Mouse (Mus musculus): ENCODE results near the gene Irf2bp1. TPM values are rescaled to one million over a fixed set of nuclear protein-coding genes. Genes with fewer than 3 reads are reported as not detected.

Gene Irf2bp1
- polyA plus RNA-seq, 1 experiment = 18.1 TPM

GRCm38 (mm10) chr7:19024581-19025255, 20.9 kb downstream of the Irf2bp1 start:
- Histone ChIP-seq H3K4me1 (ENCODE audit: control insufficient read depth, insufficient read depth, low read length) (peaks cover 8% of the 10 kb centered on the region; the same call in 1 of the 2 replicates), H3K27me3 (replicated peaks; ENCODE audit: control insufficient read depth, insufficient read depth, low read length) (no peaks in the 10 kb centered on the region; the same call in 1 of the 2 replicates), H3K27ac (ENCODE audit: insufficient read depth, low read depth, low read length) (no peak overlapping the region), H3K4me3 (ENCODE audit: insufficient read depth, low read depth, low read length) (peak overlapping the region; percentile 90), H3K36me3 (ENCODE audit: control insufficient read depth, insufficient read depth, low read length) (no peaks in the 10 kb centered on the region; the same call in 1 of the 2 replicates)
- DNase-seq = peak; percentile 25
- WGBS = 1% methylated on average over 36 of the region's 36 CpGs
- TF ChIP-seq POLR2A (IDR thresholded peaks at IDR 0.05; ENCODE audit: low read depth, low read length) (no peak), CTCF (conservative IDR thresholded peaks at IDR 0.05; ENCODE audit: insufficient read depth, insufficient read length, low read depth, low read length) (no peak)

GRCm38 (mm10) chr7:19028067-19028466, 24.2 kb downstream of the Irf2bp1 start:
- Histone ChIP-seq H3K27ac (ENCODE audit: insufficient read depth, low read depth, low read length) (no peak overlapping the region), H3K4me3 (ENCODE audit: insufficient read depth, low read depth, low read length) (no peak overlapping the region), H3K36me3 (ENCODE audit: control insufficient read depth, insufficient read depth, low read length) (peaks cover 1% of the 10 kb centered on the region; the same call in 1 of the 2 replicates), H3K27me3 (replicated peaks; ENCODE audit: control insufficient read depth, insufficient read depth, low read length) (no peaks in the 10 kb centered on the region; the same call in 1 of the 2 replicates), H3K4me1 (ENCODE audit: control insufficient read depth, insufficient read depth, low read length) (peaks cover 8% of the 10 kb centered on the region; the same call in 1 of the 2 replicates)
- DNase-seq = no peak
- TF ChIP-seq CTCF (conservative IDR thresholded peaks at IDR 0.05; ENCODE audit: insufficient read depth, insufficient read length, low read depth, low read length) = no peak
- no peak for TF ChIP-seq POLR2A (IDR thresholded peaks at IDR 0.05; ENCODE audit: low read depth, low read length)

- H3K4me1 ChIP-seq (ENCODE audit: control insufficient read depth, insufficient read depth, low read length) = peaks cover 5% of the 10 kb centered on the region; the same call in 1 of the 2 replicates
- no peak overlapping the region for H3K27ac ChIP-seq (ENCODE audit: insufficient read depth, low read depth, low read length)
- H3K27me3 ChIP-seq (replicated peaks; ENCODE audit: control insufficient read depth, insufficient read depth, low read length) = no peaks in the 10 kb centered on the region
- DNase-seq = peak; percentile 67
- H3K36me3 ChIP-seq (ENCODE audit: control insufficient read depth, insufficient read depth, low read length) = peaks cover 1% of the 10 kb centered on the region; the same call in 1 of the 2 replicates
- 63% methylated on average over 6 of the region's 6 CpGs for WGBS
- H3K4me3 ChIP-seq (ENCODE audit: insufficient read depth, low read depth, low read length) = no peak overlapping the region
- no peak for TF ChIP-seq POLR2A (IDR thresholded peaks at IDR 0.05; ENCODE audit: low read depth, low read length)
- peak; percentile 74 for TF ChIP-seq CTCF (conservative IDR thresholded peaks at IDR 0.05; ENCODE audit: insufficient read depth, insufficient read length, low read depth, low read length)
Measured at GRCm38 (mm10) chr7:19029084-19029653, 25.3 kb downstream of the Irf2bp1 start.

GRCm38 (mm10) chr7:19031641-19032040, 27.8 kb downstream of the Irf2bp1 start:
- 66% methylated on average over 4 of the region's 4 CpGs for WGBS
- H3K36me3 ChIP-seq (ENCODE audit: control insufficient read depth, insufficient read depth, low read length) = peaks cover 2% of the 10 kb centered on the region; the same call in 1 of the 2 replicates
- no peak overlapping the region for H3K4me3 ChIP-seq (ENCODE audit: insufficient read depth, low read depth, low read length)
- no peaks in the 10 kb centered on the region for H3K27me3 ChIP-seq (replicated peaks; ENCODE audit: control insufficient read depth, insufficient read depth, low read length)
- peak; percentile 33 for DNase-seq
- no peak overlapping the region for H3K27ac ChIP-seq (ENCODE audit: insufficient read depth, low read depth, low read length)
- TF ChIP-seq CTCF (conservative IDR thresholded peaks at IDR 0.05; ENCODE audit: insufficient read depth, insufficient read length, low read depth, low read length) (no peak), POLR2A (IDR thresholded peaks at IDR 0.05; ENCODE audit: low read depth, low read length) (no peak)
- no peaks in the 10 kb centered on the region for H3K4me1 ChIP-seq (ENCODE audit: control insufficient read depth, insufficient read depth, low read length)

- peaks cover 3% of the 10 kb centered on the region; the same call in 1 of the 2 replicates for H3K36me3 ChIP-seq (ENCODE audit: control insufficient read depth, insufficient read depth, low read length)
- TF ChIP-seq POLR2A (IDR thresholded peaks at IDR 0.05; ENCODE audit: low read depth, low read length) = no peak
- TF ChIP-seq CTCF (conservative IDR thresholded peaks at IDR 0.05; ENCODE audit: insufficient read depth, insufficient read length, low read depth, low read length) = no peak
- H3K4me3 ChIP-seq (ENCODE audit: insufficient read depth, low read depth, low read length) = no peak overlapping the region
- 96% methylated on average over 6 of the region's 6 CpGs for WGBS
- no peak for DNase-seq
- H3K27ac ChIP-seq (ENCODE audit: insufficient read depth, low read depth, low read length) = no peak overlapping the region
- no peaks in the 10 kb centered on the region for H3K27me3 ChIP-seq (replicated peaks; ENCODE audit: control insufficient read depth, insufficient read depth, low read length)
- H3K4me1 ChIP-seq (ENCODE audit: control insufficient read depth, insufficient read depth, low read length) = no peaks in the 10 kb centered on the region
Measured at GRCm38 (mm10) chr7:19044616-19045015, 40.8 kb downstream of the Irf2bp1 start.

- DNase-seq = peak; percentile 26
- Histone ChIP-seq H3K36me3 (ENCODE audit: control insufficient read depth, insufficient read depth, low read length) (peaks cover 2% of the 10 kb centered on the region; the same call in 1 of the 2 replicates), H3K4me3 (ENCODE audit: insufficient read depth, low read depth, low read length) (no peak overlapping the region), H3K27me3 (replicated peaks; ENCODE audit: control insufficient read depth, insufficient read depth, low read length) (no peaks in the 10 kb centered on the region), H3K27ac (ENCODE audit: insufficient read depth, low read depth, low read length) (no peak overlapping the region), H3K4me1 (ENCODE audit: control insufficient read depth, insufficient read depth, low read length) (no peaks in the 10 kb centered on the region)
- WGBS = 87% methylated on average over 11 of the region's 11 CpGs
- TF ChIP-seq POLR2A (IDR thresholded peaks at IDR 0.05; ENCODE audit: low read depth, low read length) (no peak), CTCF (conservative IDR thresholded peaks at IDR 0.05; ENCODE audit: insufficient read depth, insufficient read length, low read depth, low read length) (no peak)
Measured at GRCm38 (mm10) chr7:19046286-19047069, 42.6 kb downstream of the Irf2bp1 start.

All from kidney, adult 2 months (tissue).